In the genomic region with DNA sequence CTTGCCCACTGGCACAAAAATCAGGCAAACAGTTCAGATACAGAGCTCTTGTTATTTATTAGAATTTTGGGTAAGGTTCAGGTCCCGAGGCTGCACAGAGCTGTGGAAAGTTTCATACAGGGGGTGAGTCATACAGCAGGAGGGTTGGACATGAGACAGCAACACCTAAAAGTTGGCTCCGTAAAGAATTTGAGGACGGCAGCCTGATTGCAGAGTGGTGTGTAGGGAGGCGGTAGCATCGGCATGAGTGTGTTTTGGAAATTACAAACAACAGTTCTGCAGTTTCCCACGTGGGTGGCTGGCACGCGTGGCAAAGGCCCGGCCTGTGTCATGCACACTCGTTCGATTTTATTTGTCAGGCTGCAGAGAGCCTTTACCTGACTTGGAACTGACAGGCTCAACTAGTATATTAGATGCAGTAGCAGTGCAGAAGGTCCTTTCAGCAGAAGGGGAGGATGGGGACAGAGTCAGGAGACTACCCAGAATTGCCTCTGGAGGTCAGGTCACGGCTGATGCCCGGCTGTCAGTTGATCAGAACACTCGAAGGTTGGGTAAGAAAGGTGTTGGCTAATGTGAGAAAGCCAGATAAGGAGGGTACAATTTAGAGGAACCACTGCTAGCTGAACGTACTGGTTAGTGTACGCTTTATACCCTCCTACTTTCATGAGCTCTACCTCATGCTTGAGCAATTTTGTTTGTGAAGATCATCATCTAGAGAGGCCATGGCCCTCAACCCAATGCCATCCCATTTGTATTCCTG, we compare ENCODE assay signal across 11 mouse cellular contexts. TPM values are rescaled to one million over a fixed set of nuclear protein-coding genes. Genes with fewer than 3 reads are reported as not detected.
DNase-seq lines count a peak whose midpoint lies in the region; ATAC-seq and TF ChIP-seq lines count a peak whose summit lies in the region.
"Had no signal": no experiment of that assay in that cellular context is flagged by ENCODE, and none has a peak within 500 bp of the region (broad histone marks: within the 10 kb centered on the region; RNA-seq: fewer than 3 reads in every experiment).

No protein-coding gene starts in this region.

- H3K27ac ChIP-seq in heart, embryonic 11.5 days (ENCODE audit: low read depth, low read length), result no peak overlapping the region
- H3K27ac ChIP-seq in liver, postnatal 0 days (ENCODE audit: low read depth), result no peak overlapping the region
- H3K27ac ChIP-seq in forebrain, embryonic 11.5 days (ENCODE audit: low read depth, low read length), result no peak overlapping the region
- H3K27ac ChIP-seq in embryonic facial prominence, embryonic 10.5 days (replicated peaks), result no peak overlapping the region
- H3K27ac ChIP-seq: embryonic facial prominence, embryonic 15.5 days; heart, adult 2 months had no signal

- peak; percentile 84 for TF ChIP-seq EP300 in liver, postnatal 0 days (IDR thresholded peaks at IDR 0.05; ENCODE audit: low read depth)

- no peak overlapping the region for H3K4me3 ChIP-seq in heart, embryonic 11.5 days (ENCODE audit: low read depth, low read length)
- H3K4me3 ChIP-seq in liver, postnatal 0 days (ENCODE audit: low read depth, low read length), result no peak overlapping the region
- H3K4me3 ChIP-seq in forebrain, embryonic 11.5 days (ENCODE audit: low read depth, low read length), result no peak overlapping the region
- H3K4me3 ChIP-seq in embryonic facial prominence, embryonic 10.5 days, result no peak overlapping the region
- H3K4me3 ChIP-seq: embryonic facial prominence, embryonic 15.5 days; heart, adult 2 months had no signal

- peaks cover 6% of the 10 kb centered on the region; the same call in 1 of the 2 replicates for H3K4me1 ChIP-seq in heart, embryonic 11.5 days (ENCODE audit: control insufficient read depth, insufficient read depth, low read length)
- H3K4me1 ChIP-seq in liver, postnatal 0 days (ENCODE audit: insufficient read depth), result peaks cover 14% of the 10 kb centered on the region; the same call in 1 of the 2 replicates
- H3K4me1 ChIP-seq in forebrain, embryonic 11.5 days (replicated peaks; ENCODE audit: control insufficient read depth, insufficient read depth, low read length), result no peaks in the 10 kb centered on the region
- H3K4me1 ChIP-seq in embryonic facial prominence, embryonic 10.5 days, result peaks cover 24% of the 10 kb centered on the region
- H3K4me1 ChIP-seq: embryonic facial prominence, embryonic 15.5 days had no signal

- H3K27me3 ChIP-seq in heart, embryonic 11.5 days (ENCODE audit: control insufficient read depth, insufficient read depth, low read length), result no peaks in the 10 kb centered on the region
- no peaks in the 10 kb centered on the region for H3K27me3 ChIP-seq in liver, postnatal 0 days (ENCODE audit: insufficient read depth, low read length)
- no peaks in the 10 kb centered on the region for H3K27me3 ChIP-seq in forebrain, embryonic 11.5 days (ENCODE audit: control insufficient read depth, insufficient read depth, low read length)
- H3K27me3 ChIP-seq in embryonic facial prominence, embryonic 10.5 days (replicated peaks; ENCODE audit: low read depth, poor library complexity, severe bottlenecking), result no peaks in the 10 kb centered on the region
- H3K27me3 ChIP-seq: embryonic facial prominence, embryonic 15.5 days had no signal

- no peak for ATAC-seq in heart, embryonic 11.5 days (replicated peaks; ENCODE audit: insufficient number of reproducible peaks, low FRiP score, low TSS enrichment)
- peak; percentile 86 for ATAC-seq in liver, postnatal 0 days
- ATAC-seq in forebrain, embryonic 11.5 days (replicated peaks; ENCODE audit: low FRiP score), result no peak

- 71% methylated on average over 16 of the region's 16 CpGs for WGBS in heart, embryonic 11.5 days (ENCODE audit: insufficient replicate concordance)
- 62% methylated on average over 16 of the region's 16 CpGs for WGBS in liver, postnatal 0 days (ENCODE audit: insufficient replicate concordance)
- 92% methylated on average over 16 of the region's 16 CpGs for WGBS in forebrain, embryonic 11.5 days
- 89% methylated on average over 16 of the region's 16 CpGs for WGBS in embryonic facial prominence, embryonic 10.5 days

- H3K9ac ChIP-seq in heart, embryonic 11.5 days (ENCODE audit: low read depth, low read length), result no peak overlapping the region
- no peak overlapping the region for H3K9ac ChIP-seq in liver, postnatal 0 days (replicated peaks)
- no peak overlapping the region for H3K9ac ChIP-seq in forebrain, embryonic 11.5 days (ENCODE audit: low read length)
- H3K9ac ChIP-seq: embryonic facial prominence, embryonic 15.5 days had no signal

- no peaks in the 10 kb centered on the region for H3K36me3 ChIP-seq in heart, embryonic 11.5 days (ENCODE audit: control insufficient read depth, insufficient read depth, low read length)
- peaks cover 8% of the 10 kb centered on the region for H3K36me3 ChIP-seq in liver, postnatal 0 days (replicated peaks; ENCODE audit: insufficient read depth, low read length)
- no peaks in the 10 kb centered on the region for H3K36me3 ChIP-seq in forebrain, embryonic 11.5 days (ENCODE audit: control insufficient read depth, insufficient read depth, low read length)
- H3K36me3 ChIP-seq in embryonic facial prominence, embryonic 10.5 days (replicated peaks), result 0 out of 2 replicates have a peak, but pooled peaks cover 2% of the 10 kb centered on the region
- H3K36me3 ChIP-seq: embryonic facial prominence, embryonic 15.5 days had no signal

- 0 out of 2 replicates have a peak, but pooled peaks have one; percentile 7 for TF ChIP-seq CTCF in liver, postnatal 0 days (IDR thresholded peaks at IDR 0.05; ENCODE audit: low read depth)

- H3K4me2 ChIP-seq in heart, embryonic 11.5 days, result no peak overlapping the region
- H3K4me2 ChIP-seq in liver, postnatal 0 days (ENCODE audit: low read depth, low read length), result 0 out of 2 replicates have a peak overlapping the region, but pooled peaks have one; percentile 4
- no peak overlapping the region for H3K4me2 ChIP-seq in forebrain, embryonic 11.5 days (ENCODE audit: low read depth, low read length, severe bottlenecking)
- H3K4me2 ChIP-seq: embryonic facial prominence, embryonic 15.5 days had no signal

- peak; percentile 10 for DNase-seq in heart, postnatal 4 days
- peak; percentile 24 for DNase-seq in adrenal gland, postnatal 10 days
- DNase-seq in layer of hippocampus, adult 8-10 months (ENCODE audit: low spot score in 2 of 2), result peak; percentile 42 to 44
- DNase-seq in liver, postnatal 0 days, result peak; percentile 26
- no peak for DNase-seq in forebrain, embryonic 11.5 days (ENCODE audit: low spot score)
- DNase-seq in embryonic facial prominence, embryonic 10.5 days (ENCODE audit: low spot score), result no peak
- DNase-seq in T-cell, adult 2 months (ENCODE audit: low spot score), result no peak
- DNase-seq: heart, adult 2 months; midbrain, embryonic 14.5 days had no signal

- no peaks in the 10 kb centered on the region for H3K9me3 ChIP-seq in heart, embryonic 11.5 days (replicated peaks; ENCODE audit: control insufficient read depth, low read length)
- no peaks in the 10 kb centered on the region for H3K9me3 ChIP-seq in liver, postnatal 0 days (ENCODE audit: low read length)
- H3K9me3 ChIP-seq in forebrain, embryonic 11.5 days (ENCODE audit: control insufficient read depth, low read length), result no peaks in the 10 kb centered on the region
- H3K9me3 ChIP-seq in embryonic facial prominence, embryonic 10.5 days, result no peaks in the 10 kb centered on the region
- H3K9me3 ChIP-seq: embryonic facial prominence, embryonic 15.5 days had no signal

RNA-seq across cellular contexts. Expression of a gene that starts 29.7 kb away (rescaled TPM):
- 10 to 100 TPM; 28.9 to 30.7 TPM for total RNA-seq in heart, postnatal 4 days (2021)
- polyA plus RNA-seq in heart, embryonic 11.5 days (2014; fragmentation: Nextera tagmentation; extraction: Ambion mirVana), result 5.4 and 9.8 TPM in 2 replicates
- 10 to 100 TPM; 32.2 to 49.3 TPM for total RNA-seq in adrenal gland, postnatal 10 days (2021)
- total RNA-seq in layer of hippocampus, adult 8-10 months (2022), result 100 to 1,000 TPM in 3 of 4 experiments, 10 to 100 TPM in 1; 95.9 to 127 (median 105) TPM
- 3.2 and 3.4 TPM in 2 replicates for polyA plus RNA-seq in liver, postnatal 0 days (2015; fragmentation: Nextera tagmentation; extraction: Ambion mirVana)
- polyA plus RNA-seq in forebrain, embryonic 11.5 days (2014; fragmentation: Nextera tagmentation; extraction: Ambion mirVana), result 5.6 and 7.1 TPM in 2 replicates
- 3.5 and 4.0 TPM in 2 replicates for polyA plus RNA-seq in embryonic facial prominence, embryonic 10.5 days (2016; fragmentation: Nextera tagmentation; extraction: Ambion mirVana)

RNA-seq across cellular contexts. Expression of a gene that starts 37.7 kb away (rescaled TPM):
- not detected for total RNA-seq in heart, postnatal 4 days (2021)
- polyA plus RNA-seq in heart, embryonic 11.5 days (2014; fragmentation: Nextera tagmentation; extraction: Ambion mirVana), result 0.21 and 0.56 TPM in 2 replicates
- total RNA-seq in adrenal gland, postnatal 10 days (2021), result under 1 TPM in 1 of 2 experiments, not detected in 1; 0.21 TPM
- 1 to 10 TPM in 3 of 4 experiments, under 1 TPM in 1; 0.93 to 3.2 (median 2.2) TPM for total RNA-seq in layer of hippocampus, adult 8-10 months (2022)
- polyA plus RNA-seq in liver, postnatal 0 days (2015; fragmentation: Nextera tagmentation; extraction: Ambion mirVana), result 0.09 and 0.89 TPM in 2 replicates
- 0.13 and 0.25 TPM in 2 replicates for polyA plus RNA-seq in forebrain, embryonic 11.5 days (2014; fragmentation: Nextera tagmentation; extraction: Ambion mirVana)
- not detected in 2 replicates for polyA plus RNA-seq in embryonic facial prominence, embryonic 10.5 days (2016; fragmentation: Nextera tagmentation; extraction: Ambion mirVana)
- total RNA-seq: heart, adult 2 months had no signal

Comparison
In these comparisons a context has a peak if more than half of its experiments do, and no peak if none do; other contexts are left out.
1. DNase-seq: peak in heart, postnatal 4 days (single experiment), adrenal gland, postnatal 10 days (single experiment), layer of hippocampus, adult 8-10 months (2 of 2) and liver, postnatal 0 days (single experiment); none in forebrain, embryonic 11.5 days (single experiment), embryonic facial prominence, embryonic 10.5 days (single experiment) and T-cell, adult 2 months (single experiment).